Mouse (Mus musculus): ENCODE results near the gene Vip. TPM values are rescaled to one million over a fixed set of nuclear protein-coding genes. Genes with fewer than 3 reads are reported as not detected.

The Vip gene
- polyA plus RNA-seq (2015; fragmentation: Nextera tagmentation; extraction: Ambion mirVana), result 0.63 and 1.2 TPM in 2 replicates

GRCm38 (mm10) chr10:5639112-5639511 lies at the start of gene Vip:
TSS of gene Vip (plus strand) at chr10:5639218.
- 33% methylated on average over 8 of the region's 8 CpGs for WGBS

GRCm38 (mm10) chr10:5591061-5591460 lies 48.0 kb upstream of the Vip start:
- Histone ChIP-seq H3K9me3 (no peaks in the 10 kb centered on the region), H3K27me3 (no peaks in the 10 kb centered on the region), H3K4me3 (no peak overlapping the region), H3K4me1 (replicated peaks) (no peaks in the 10 kb centered on the region), H3K9ac (no peak overlapping the region), H3K27ac (replicated peaks) (no peak overlapping the region), H3K4me2 (no peak overlapping the region), H3K36me3 (no peaks in the 10 kb centered on the region)
- no peak for ATAC-seq (ENCODE audit: low read depth)
- WGBS, result 92% methylated on average over 2 of the region's 2 CpGs

More at GRCm38 (mm10) chr10:5639112-5639511, at the start of gene Vip:
- Histone ChIP-seq H3K9ac (no peak within 1 kb of the TSS), H3K9me3 (no peaks in the 10 kb centered on the region), H3K27me3 (no peaks in the 10 kb centered on the region), H3K4me1 (replicated peaks) (no peaks in the 10 kb centered on the region), H3K4me2 (no peak within 1 kb of the TSS), H3K27ac (replicated peaks) (no peak within 1 kb of the TSS), H3K36me3 (no peaks in the 10 kb centered on the region), H3K4me3 (no peak within 1 kb of the TSS)
- no peak for ATAC-seq (ENCODE audit: low read depth)

DNA sequence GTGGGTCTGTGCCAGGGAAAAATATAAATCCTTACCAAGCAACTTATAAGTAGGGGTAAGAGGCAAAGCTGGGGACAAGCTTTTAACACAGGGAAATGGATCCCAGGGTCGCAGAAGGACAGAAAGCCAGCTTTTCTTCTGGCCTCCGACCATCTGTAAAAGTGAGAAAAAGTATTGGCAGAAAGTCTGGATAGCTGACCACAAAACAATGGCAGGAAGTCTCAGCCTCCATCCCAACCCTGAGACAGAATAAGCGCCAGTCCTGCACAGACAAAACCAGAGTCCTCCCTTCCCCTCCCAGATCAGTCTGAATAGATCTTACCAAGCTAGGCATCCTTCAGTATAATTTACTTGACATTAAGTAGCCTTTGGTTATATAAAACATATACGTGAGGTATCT lies 47.0 kb upstream of the Vip start:
- Histone ChIP-seq H3K9ac (no peak overlapping the region), H3K4me3 (no peak overlapping the region), H3K4me1 (replicated peaks) (no peaks in the 10 kb centered on the region), H3K27me3 (no peaks in the 10 kb centered on the region), H3K27ac (replicated peaks) (no peak overlapping the region), H3K9me3 (no peaks in the 10 kb centered on the region), H3K36me3 (no peaks in the 10 kb centered on the region), H3K4me2 (no peak overlapping the region)
- 85% methylated on average over 4 of the region's 4 CpGs for WGBS
- no peak for ATAC-seq (ENCODE audit: low read depth)

DNA sequence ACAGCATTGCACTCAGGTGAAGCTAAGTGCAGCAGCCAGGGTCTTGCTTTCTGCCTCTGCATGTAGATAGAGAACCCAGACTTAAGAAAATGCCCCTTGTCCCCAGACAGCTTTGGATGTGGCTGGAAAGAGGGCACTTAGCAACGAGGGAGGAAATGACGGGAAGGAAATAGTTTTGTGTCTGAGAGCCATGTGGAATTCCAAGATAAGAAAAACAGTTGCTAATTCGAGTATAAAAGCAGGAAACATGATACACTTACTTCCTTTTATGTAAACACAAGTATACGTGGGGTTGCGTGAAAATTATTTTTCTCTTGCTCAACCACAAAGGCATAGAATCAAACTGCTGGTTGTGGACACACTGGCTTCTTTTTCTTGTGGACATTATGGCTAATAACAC lies 45.6 kb upstream of the Vip start, which contains the start of gene Myct1:
TSS of gene Myct1 (plus strand) at position 312 of the 400 bp plus-strand sequence.
- no peak within 1 kb of the TSS for H3K9ac ChIP-seq
- H3K27ac ChIP-seq (replicated peaks), result no peak within 1 kb of the TSS
- no peaks in the 10 kb centered on the region for H3K27me3 ChIP-seq
- 66% methylated on average over 5 of the region's 5 CpGs for WGBS
- H3K4me1 ChIP-seq (replicated peaks), result no peaks in the 10 kb centered on the region
- H3K36me3 ChIP-seq, result no peaks in the 10 kb centered on the region
- H3K4me3 ChIP-seq, result no peak within 1 kb of the TSS
- H3K9me3 ChIP-seq, result no peaks in the 10 kb centered on the region
- H3K4me2 ChIP-seq, result no peak within 1 kb of the TSS
- ATAC-seq (ENCODE audit: low read depth), result no peak

- no peak overlapping the region for H3K9ac ChIP-seq
- H3K36me3 ChIP-seq, result no peaks in the 10 kb centered on the region
- no peaks in the 10 kb centered on the region for H3K9me3 ChIP-seq
- no peaks in the 10 kb centered on the region for H3K4me1 ChIP-seq (replicated peaks)
- H3K4me3 ChIP-seq, result no peak overlapping the region
- H3K4me2 ChIP-seq, result no peak overlapping the region
- no peaks in the 10 kb centered on the region for H3K27me3 ChIP-seq
- no peak overlapping the region for H3K27ac ChIP-seq (replicated peaks)
- 78% methylated on average over 5 of the region's 5 CpGs for WGBS
- no peak for ATAC-seq (ENCODE audit: low read depth)
These were observed 44.6 kb upstream of the Vip start for GRCm38 (mm10) chr10:5594457-5594856.

GRCm38 (mm10) chr10:5596559-5596958 lies 42.5 kb upstream of the Vip start:
- Histone ChIP-seq H3K4me2 (no peak overlapping the region), H3K4me1 (replicated peaks) (no peaks in the 10 kb centered on the region), H3K36me3 (no peaks in the 10 kb centered on the region), H3K9ac (no peak overlapping the region), H3K27me3 (no peaks in the 10 kb centered on the region), H3K4me3 (no peak overlapping the region), H3K9me3 (no peaks in the 10 kb centered on the region), H3K27ac (replicated peaks) (no peak overlapping the region)
- ATAC-seq (ENCODE audit: low read depth), result no peak
- 55% methylated on average over 6 of the region's 6 CpGs for WGBS

GRCm38 (mm10) chr10:5600123-5600522 lies 38.9 kb upstream of the Vip start:
- Histone ChIP-seq H3K27ac (replicated peaks) (no peak overlapping the region), H3K9ac (no peak overlapping the region), H3K36me3 (no peaks in the 10 kb centered on the region), H3K4me3 (no peak overlapping the region), H3K4me1 (replicated peaks) (no peaks in the 10 kb centered on the region), H3K27me3 (no peaks in the 10 kb centered on the region), H3K9me3 (no peaks in the 10 kb centered on the region), H3K4me2 (no peak overlapping the region)
- WGBS, result 12% methylated on average over 7 of the region's 7 CpGs
- peak; percentile 87 for ATAC-seq (ENCODE audit: low read depth)

DNA sequence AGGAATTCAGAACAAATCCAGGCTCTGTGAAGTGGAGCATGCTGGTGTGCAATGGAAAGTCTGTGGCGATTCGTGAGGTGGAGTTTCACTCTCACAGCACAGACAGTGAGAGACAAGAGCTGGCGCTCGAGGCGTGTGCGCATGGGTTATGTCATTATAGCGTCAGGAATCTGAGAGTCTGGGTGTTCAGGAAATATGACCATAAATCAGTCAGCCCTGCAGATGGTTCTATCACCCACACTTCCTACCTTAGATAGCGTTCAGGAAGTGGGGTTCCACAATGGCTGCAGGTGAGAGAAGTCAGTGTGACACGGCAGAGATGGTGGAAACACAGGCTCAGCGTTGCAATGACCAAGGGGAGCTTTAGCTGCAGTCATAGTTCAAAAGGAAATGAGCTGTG lies 35.5 kb upstream of the Vip start:
- Histone ChIP-seq H3K27me3 (no peaks in the 10 kb centered on the region), H3K4me1 (replicated peaks) (no peaks in the 10 kb centered on the region), H3K9me3 (no peaks in the 10 kb centered on the region), H3K27ac (replicated peaks) (no peak overlapping the region), H3K4me2 (no peak overlapping the region), H3K9ac (no peak overlapping the region), H3K36me3 (no peaks in the 10 kb centered on the region), H3K4me3 (no peak overlapping the region)
- no peak for ATAC-seq (ENCODE audit: low read depth)
- 87% methylated on average over 10 of the region's 10 CpGs for WGBS

DNA sequence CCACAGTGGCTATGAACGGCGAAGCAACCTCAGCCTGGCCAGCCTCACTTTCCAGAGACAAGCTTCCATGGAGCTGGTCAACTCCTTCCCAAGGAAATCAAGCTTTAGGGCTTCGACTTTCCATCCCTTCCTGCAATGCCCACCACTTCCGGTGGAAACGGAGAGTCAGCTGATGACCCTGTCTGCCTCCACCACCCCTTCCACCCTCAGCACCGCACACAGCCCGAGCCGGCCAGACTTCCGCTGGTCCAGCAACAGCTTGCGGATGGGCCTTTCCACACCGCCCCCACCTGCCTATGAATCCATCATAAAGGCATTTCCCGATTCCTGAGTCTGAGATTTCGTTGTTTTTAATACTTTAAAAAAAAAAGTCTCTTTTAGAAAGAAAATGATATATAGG lies 34.6 kb upstream of the Vip start:
- no peaks in the 10 kb centered on the region for H3K36me3 ChIP-seq
- 93% methylated on average over 13 of the region's 13 CpGs for WGBS
- H3K4me3 ChIP-seq, result no peak overlapping the region
- no peak overlapping the region for H3K27ac ChIP-seq (replicated peaks)
- H3K4me2 ChIP-seq, result no peak overlapping the region
- ATAC-seq (ENCODE audit: low read depth), result no peak
- H3K4me1 ChIP-seq (replicated peaks), result no peaks in the 10 kb centered on the region
- H3K9me3 ChIP-seq, result no peaks in the 10 kb centered on the region
- H3K9ac ChIP-seq, result no peak overlapping the region
- no peaks in the 10 kb centered on the region for H3K27me3 ChIP-seq

- 68% methylated on average over 3 of the region's 3 CpGs for WGBS
- no peak overlapping the region for H3K9ac ChIP-seq
- H3K36me3 ChIP-seq, result no peaks in the 10 kb centered on the region
- no peaks in the 10 kb centered on the region for H3K4me1 ChIP-seq (replicated peaks)
- no peaks in the 10 kb centered on the region for H3K27me3 ChIP-seq
- no peak for ATAC-seq (ENCODE audit: low read depth)
- H3K27ac ChIP-seq (replicated peaks), result no peak overlapping the region
- H3K4me2 ChIP-seq, result no peak overlapping the region
- H3K9me3 ChIP-seq, result no peaks in the 10 kb centered on the region
- H3K4me3 ChIP-seq, result no peak overlapping the region
These were observed 30.1 kb upstream of the Vip start for GRCm38 (mm10) chr10:5608874-5609273.

DNA sequence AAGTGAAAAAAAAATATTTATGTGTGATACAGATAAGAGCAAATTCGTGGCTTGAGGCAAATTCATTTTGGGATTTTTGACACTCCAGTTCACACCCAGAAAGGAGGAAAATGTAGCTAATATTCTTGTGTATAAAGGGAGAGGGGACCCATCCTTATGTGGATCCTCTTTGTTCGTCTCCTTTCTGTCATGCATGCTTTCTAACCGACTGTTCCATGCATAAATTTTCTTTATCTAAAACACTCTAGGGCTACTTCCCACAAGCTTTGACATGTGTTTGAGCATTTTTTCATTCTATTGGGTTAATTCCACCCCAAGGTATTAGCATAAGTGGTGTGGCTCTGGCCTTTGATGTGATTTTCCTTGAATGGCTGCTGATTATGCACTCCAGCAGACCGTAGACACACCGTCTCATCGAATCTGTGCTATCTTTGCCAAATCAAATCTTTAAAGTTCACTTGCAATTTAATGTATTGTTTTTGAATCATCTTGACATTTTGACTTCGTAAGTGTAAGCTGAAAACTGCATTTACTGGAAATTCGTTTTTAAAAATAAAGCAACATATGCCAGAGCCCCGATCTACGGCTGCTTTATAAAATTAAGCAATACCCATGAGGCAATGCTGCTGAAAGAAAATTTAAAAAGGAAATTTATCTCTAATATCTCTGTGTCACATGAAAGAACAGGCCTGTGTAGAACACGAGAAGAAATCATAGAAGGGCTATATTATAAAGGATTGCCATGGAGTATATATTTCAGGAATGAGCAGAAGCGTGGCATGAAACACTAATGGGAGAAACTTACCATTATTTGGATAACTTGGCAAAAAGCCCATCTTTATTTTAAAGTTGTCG lies 23.6 kb upstream of the Vip start:
- Histone ChIP-seq H3K27ac (replicated peaks) (no peak overlapping the region), H3K27me3 (no peaks in the 10 kb centered on the region), H3K4me1 (replicated peaks) (no peaks in the 10 kb centered on the region), H3K4me3 (no peak overlapping the region), H3K9ac (no peak overlapping the region), H3K4me2 (no peak overlapping the region), H3K9me3 (no peaks in the 10 kb centered on the region), H3K36me3 (no peaks in the 10 kb centered on the region)
- WGBS, result 76% methylated on average over 13 of the region's 13 CpGs
- ATAC-seq (ENCODE audit: low read depth), result no peak

GRCm38 (mm10) chr10:5626268-5626667 lies 12.8 kb upstream of the Vip start:
- Histone ChIP-seq H3K4me3 (no peak overlapping the region), H3K9ac (no peak overlapping the region), H3K36me3 (no peaks in the 10 kb centered on the region), H3K4me2 (no peak overlapping the region), H3K27me3 (no peaks in the 10 kb centered on the region), H3K4me1 (replicated peaks) (no peaks in the 10 kb centered on the region), H3K27ac (replicated peaks) (no peak overlapping the region), H3K9me3 (no peaks in the 10 kb centered on the region)
- ATAC-seq (ENCODE audit: low read depth), result no peak
- 80% methylated on average over 5 of the region's 5 CpGs for WGBS

GRCm38 (mm10) chr10:5633672-5634200 lies 5.3 kb upstream of the Vip start:
- H3K4me1 ChIP-seq (replicated peaks), result no peaks in the 10 kb centered on the region
- no peak overlapping the region for H3K9ac ChIP-seq
- no peaks in the 10 kb centered on the region for H3K9me3 ChIP-seq
- ATAC-seq (ENCODE audit: low read depth), result no peak
- no peak overlapping the region for H3K4me2 ChIP-seq
- no peak overlapping the region for H3K4me3 ChIP-seq
- no peaks in the 10 kb centered on the region for H3K27me3 ChIP-seq
- H3K27ac ChIP-seq (replicated peaks), result no peak overlapping the region
- H3K36me3 ChIP-seq, result no peaks in the 10 kb centered on the region
- WGBS, result 85% methylated on average over 4 of the region's 4 CpGs

Data from neural tube, embryonic 13.5 days (tissue).